Mouse (Mus musculus) erythroblast, embryonic 14.5 days (primary cell): Measurements from ENCODE around the gene Sco2.

ENCODE experiments used
- GATA1 ChIP-seq: IDR thresholded peaks from 2 replicates; pipeline ENCODE4 v1.6.1; 2012; ENCODE audit warnings: low read length, inconsistent platforms, mixed read lengths
- TAL1 ChIP-seq: IDR thresholded peaks from 3 replicates; pipeline ENCODE4 v1.6.1; 2012; ENCODE audit warnings: low read length, inconsistent platforms, mixed read lengths

- TF ChIP-seq GATA1: no peak
- no peak for TF ChIP-seq TAL1
Observed at GRCm38 (mm10) chr15:89322670-89323522, 50.8 kb downstream of the Sco2 start, which contains the start of gene Adm2.
